Mouse (Mus musculus) layer of hippocampus, adult 8-10 months (tissue): Measurements from ENCODE around the gene 4933405O20Rik. TPM values are rescaled to one million over a fixed set of nuclear protein-coding genes. Genes with fewer than 3 reads are reported as not detected.

Experiments
- DNase-seq, 2 experiments: peaks; one replicate each; pipeline ENCODE4 v3.0.0; 2022; ENCODE audit warnings: low spot score in 2 of 2
- total RNA-seq, 4 experiments: library from RNA; stranded (reverse); gene quantifications; 2 replicates each; pipeline ENCODE4 v1.2.4; 2022

4933405O20Rik gene
- 1 to 10 TPM in 1 of 4 experiments, under 1 TPM in 3; 0.59 to 1.2 (median 0.77) TPM for total RNA-seq

- DNase-seq = no peak
These were observed at the start of gene 4933405O20Rik for GRCm38 (mm10) chr7:50598890-50599289. 4933405O20Rik (plus strand) TSS chr7:50599190.

- peak; percentile 31 to 33 for DNase-seq
These were observed 49.4 kb upstream of the 4933405O20Rik start for GRCm38 (mm10) chr7:50549572-50549971.

- peak; percentile 26 to 28 for DNase-seq
These were observed 47.6 kb upstream of the 4933405O20Rik start for GRCm38 (mm10) chr7:50551426-50551825.

- DNase-seq = no peak
These were observed 36.3 kb upstream of the 4933405O20Rik start for GRCm38 (mm10) chr7:50562708-50563107.

GRCm38 (mm10) chr7:50573841-50574240 is 25.1 kb upstream of the 4933405O20Rik start:
- no peak for DNase-seq

GRCm38 (mm10) chr7:50588642-50589424 is 10.2 kb upstream of the 4933405O20Rik start:
- DNase-seq = no peak

GRCm38 (mm10) chr7:50614101-50614500 is 15.1 kb downstream of the 4933405O20Rik start:
- DNase-seq = peak; percentile 15 to 41

GRCm38 (mm10) chr7:50629186-50629585 is 30.2 kb downstream of the 4933405O20Rik start:
- DNase-seq = no peak

GRCm38 (mm10) chr7:50633147-50633546 is 34.2 kb downstream of the 4933405O20Rik start:
- no peak for DNase-seq
